ENCODE assay signal across 10 mouse cellular contexts in genomic region chr11:84243562-84243961, GRCm38 (mm10).
DNase-seq lines count a peak whose midpoint lies in the region; ATAC-seq and TF ChIP-seq lines count a peak whose summit lies in the region.
"Had no signal": no experiment of that assay in that cellular context is flagged by ENCODE, and none has a peak within 500 bp of the region (broad histone marks: within the 10 kb centered on the region; RNA-seq: fewer than 3 reads in every experiment).

No protein-coding gene starts in this region.

- ATAC-seq in heart, embryonic 12.5 days (ENCODE audit: insufficient number of reproducible peaks, low FRiP score): no peak
- ATAC-seq in liver, postnatal 0 days: no peak

- no peak overlapping the region for H3K4me2 ChIP-seq in heart, embryonic 12.5 days
- H3K4me2 ChIP-seq in liver, postnatal 0 days (ENCODE audit: low read depth, low read length): no peak overlapping the region
- H3K4me2 ChIP-seq: embryonic facial prominence, embryonic 12.5 days; lung, embryonic 15.5 days had no signal

- peak; percentile 73 for TF ChIP-seq CTCF in liver, postnatal 0 days (IDR thresholded peaks at IDR 0.05; ENCODE audit: low read depth)

- no peaks in the 10 kb centered on the region for H3K27me3 ChIP-seq in heart, embryonic 12.5 days (replicated peaks)
- H3K27me3 ChIP-seq in liver, postnatal 0 days (ENCODE audit: insufficient read depth, low read length): no peaks in the 10 kb centered on the region
- H3K27me3 ChIP-seq: embryonic facial prominence, embryonic 12.5 days; lung, embryonic 15.5 days had no signal

- peak; percentile 34 to 65 for DNase-seq in heart, adult 18-20 months
- peak; percentile 53 for DNase-seq in A20 (ENCODE audit: low read depth, low spot score)
- peak; percentile 45 to 60 for DNase-seq in adrenal gland, adult 18-20 months (ENCODE audit: low spot score in 2 of 2)
- peak; percentile 77 for DNase-seq in embryo, embryonic 10 days (ENCODE audit: low spot score)
- DNase-seq in induced T-regulatory cell, adult 2 months (ENCODE audit: low read depth): peak; percentile 64
- peak; percentile 63 for DNase-seq in liver, postnatal 0 days
- DNase-seq in spleen, adult 12 weeks (ENCODE audit: low spot score): peak; percentile 12

- no peak overlapping the region for H3K9ac ChIP-seq in heart, embryonic 12.5 days
- H3K9ac ChIP-seq in liver, postnatal 0 days (replicated peaks): no peak overlapping the region
- H3K9ac ChIP-seq: embryonic facial prominence, embryonic 12.5 days; lung, embryonic 15.5 days had no signal

- TF ChIP-seq EP300 in liver, postnatal 0 days (IDR thresholded peaks at IDR 0.05; ENCODE audit: low read depth): no peak

- no peaks in the 10 kb centered on the region for H3K4me1 ChIP-seq in heart, embryonic 12.5 days (replicated peaks)
- no peaks in the 10 kb centered on the region for H3K4me1 ChIP-seq in liver, postnatal 0 days (ENCODE audit: insufficient read depth)
- H3K4me1 ChIP-seq: embryonic facial prominence, embryonic 12.5 days; lung, embryonic 15.5 days had no signal

- no peak overlapping the region for H3K4me3 ChIP-seq in heart, embryonic 12.5 days
- no peak overlapping the region for H3K4me3 ChIP-seq in liver, postnatal 0 days (ENCODE audit: low read depth, low read length)
- H3K4me3 ChIP-seq: embryonic facial prominence, embryonic 12.5 days; lung, embryonic 15.5 days had no signal

- no peak overlapping the region for H3K27ac ChIP-seq in heart, embryonic 12.5 days (ENCODE audit: poor library complexity, severe bottlenecking)
- no peak overlapping the region for H3K27ac ChIP-seq in liver, postnatal 0 days (ENCODE audit: low read depth)
- H3K27ac ChIP-seq: embryonic facial prominence, embryonic 12.5 days; lung, embryonic 15.5 days had no signal

- H3K36me3 ChIP-seq in heart, embryonic 12.5 days: peaks cover 10% of the 10 kb centered on the region; the same call in 1 of the 2 replicates
- H3K36me3 ChIP-seq in liver, postnatal 0 days (replicated peaks; ENCODE audit: insufficient read depth, low read length): peaks cover 19% of the 10 kb centered on the region
- H3K36me3 ChIP-seq: lung, embryonic 15.5 days had no signal

- no peaks in the 10 kb centered on the region for H3K9me3 ChIP-seq in heart, embryonic 12.5 days (replicated peaks)
- H3K9me3 ChIP-seq in liver, postnatal 0 days (ENCODE audit: low read length): no peaks in the 10 kb centered on the region
- H3K9me3 ChIP-seq: embryonic facial prominence, embryonic 12.5 days; lung, embryonic 15.5 days had no signal

Comparison
In these comparisons a context has a peak if more than half of its experiments do, and no peak if none do; other contexts are left out.
1. DNase-seq: peak in every context shown above with its lines; median percentile 77 in embryo, embryonic 10 days; 64 in induced T-regulatory cell, adult 2 months; 63 in liver, postnatal 0 days; 53 in A20; 52 in adrenal gland, adult 18-20 months; 50 in heart, adult 18-20 months; 12 in spleen, adult 12 weeks.